Mouse (Mus musculus): Measurements from ENCODE around the gene Copb1.

DNA sequence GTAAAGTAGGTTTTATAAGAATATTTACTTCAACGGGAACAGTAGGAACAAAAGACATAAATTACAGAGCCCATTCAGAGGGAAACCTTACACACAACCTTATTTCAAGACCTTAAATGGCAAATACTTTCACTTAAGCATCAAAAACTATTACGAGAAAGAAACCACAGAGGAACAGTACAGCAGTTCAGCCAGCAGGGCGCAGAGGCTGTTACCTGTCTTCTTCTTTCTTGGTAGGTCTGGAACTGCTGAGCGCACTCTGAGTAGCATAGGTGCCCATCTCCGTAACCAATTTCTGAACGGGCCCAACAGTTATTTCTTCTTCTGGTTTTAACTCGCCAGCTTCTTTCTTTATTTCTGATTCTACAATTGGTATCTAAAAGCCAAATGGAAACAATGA, 21.5 kb downstream of the Copb1 start:
- peak; percentile 11; the same call in 1 of the 2 replicates for TF ChIP-seq CTCF (IDR thresholded peaks at IDR 0.05; ENCODE audit: low read depth)
- no peak for TF ChIP-seq EP300 (IDR thresholded peaks at IDR 0.05; ENCODE audit: low read depth)

All from liver, embryonic 14.5 days (tissue).